Mouse (Mus musculus) right cerebral cortex, postnatal 4 days (tissue): Measurements from ENCODE around the gene Eif3c.

Experiments used
- DNase-seq: peaks from one replicate; pipeline ENCODE4 v3.0.0-alpha.2; 2022

Eif3c gene

GRCm38 (mm10) chr7:126566094-126566765 lies at the start of gene Eif3c:
TSS of gene Eif3c (minus strand) at chr7:126566411.
- peak; percentile 72 for DNase-seq

- DNase-seq, result no peak
These were observed 46.5 kb upstream of the Eif3c start for GRCm38 (mm10) chr7:126612736-126613135.

- no peak for DNase-seq
These were observed 41.6 kb upstream of the Eif3c start for GRCm38 (mm10) chr7:126607796-126608195.

- DNase-seq, result no peak
These were observed 40.9 kb upstream of the Eif3c start for GRCm38 (mm10) chr7:126607064-126607463.

GRCm38 (mm10) chr7:126606611-126607010 lies 40.4 kb upstream of the Eif3c start:
- DNase-seq, result no peak

GRCm38 (mm10) chr7:126602650-126603049 lies 36.4 kb upstream of the Eif3c start:
- no peak for DNase-seq

- DNase-seq, result no peak
These were observed 35.7 kb upstream of the Eif3c start for GRCm38 (mm10) chr7:126601896-126602295.

GRCm38 (mm10) chr7:126598919-126599318 lies 32.7 kb upstream of the Eif3c start:
- DNase-seq, result no peak

GRCm38 (mm10) chr7:126596414-126596813 lies 30.2 kb upstream of the Eif3c start:
- no peak for DNase-seq

GRCm38 (mm10) chr7:126595890-126596289 lies 29.7 kb upstream of the Eif3c start:
- DNase-seq, result no peak

GRCm38 (mm10) chr7:126594862-126595561 lies 28.8 kb upstream of the Eif3c start, which contains the start of gene Il27:
TSS of gene Il27 (minus strand) at chr7:126594941.
- DNase-seq, result no peak

GRCm38 (mm10) chr7:126587779-126588178 lies 21.6 kb upstream of the Eif3c start:
- peak; percentile 69 for DNase-seq

- no peak for DNase-seq
These were observed 20.6 kb upstream of the Eif3c start for GRCm38 (mm10) chr7:126586839-126587238.

- no peak for DNase-seq
These were observed 19.5 kb upstream of the Eif3c start, which contains the start of gene Cln3 for GRCm38 (mm10) chr7:126585717-126586116. TSS of gene Cln3 (minus strand) at chr7:126585817.

- no peak for DNase-seq
These were observed 18.3 kb upstream of the Eif3c start, which contains the start of gene Apobr for GRCm38 (mm10) chr7:126584506-126584977. TSS of gene Apobr (plus strand) at chr7:126584942.

GRCm38 (mm10) chr7:126583761-126584160 lies 17.6 kb upstream of the Eif3c start:
- DNase-seq, result no peak

GRCm38 (mm10) chr7:126583251-126583709 lies 17.1 kb upstream of the Eif3c start:
- DNase-seq, result peak; percentile 84

GRCm38 (mm10) chr7:126582759-126583158 lies 16.5 kb upstream of the Eif3c start:
- DNase-seq, result peak; percentile 27

- no peak for DNase-seq
These were observed 15.4 kb upstream of the Eif3c start for GRCm38 (mm10) chr7:126581661-126582060.

- peak; percentile 53 for DNase-seq
These were observed 13.0 kb upstream of the Eif3c start for GRCm38 (mm10) chr7:126579172-126579571.

GRCm38 (mm10) chr7:126576946-126577345 lies 10.7 kb upstream of the Eif3c start:
- peak; percentile 60 for DNase-seq

GRCm38 (mm10) chr7:126565693-126566092 lies 518 bp downstream of the Eif3c start:
- no peak for DNase-seq

GRCm38 (mm10) chr7:126556635-126557034 lies 9.6 kb downstream of the Eif3c start:
- no peak for DNase-seq

- DNase-seq, result no peak
These were observed 11.4 kb downstream of the Eif3c start for GRCm38 (mm10) chr7:126554796-126555195.
